Mouse (Mus musculus): Measurements from ENCODE around the gene Gm13199.

Gene Gm13199

GRCm38 (mm10) chr2:5821264-5821663 is 41.5 kb downstream of the Gm13199 start:
- DNase-seq: no peak
